Mouse (Mus musculus): ENCODE results near the gene Atp6v0a1.
A peak's percentile ranks its signal among the peaks of the same experiment; 100 is the strongest.
"Not testable (repeated sequence)": the region's sequence is repeated elsewhere in the genome, so short reads cannot be mapped to it uniquely, and the experiment has no call there.

Gene Atp6v0a1

GRCm38 (mm10) chr11:100980438-100980837, 28.8 kb upstream of the Atp6v0a1 start:
- no peak for DNase-seq (ENCODE audit: inconsistent age in 2 of 2, low spot score in 1 of 2)

GRCm38 (mm10) chr11:100981236-100981635, 28.0 kb upstream of the Atp6v0a1 start:
- peak in 1 of 2 experiments; percentile 89 for DNase-seq (ENCODE audit: inconsistent age in 2 of 2, low spot score in 1 of 2)

DNA sequence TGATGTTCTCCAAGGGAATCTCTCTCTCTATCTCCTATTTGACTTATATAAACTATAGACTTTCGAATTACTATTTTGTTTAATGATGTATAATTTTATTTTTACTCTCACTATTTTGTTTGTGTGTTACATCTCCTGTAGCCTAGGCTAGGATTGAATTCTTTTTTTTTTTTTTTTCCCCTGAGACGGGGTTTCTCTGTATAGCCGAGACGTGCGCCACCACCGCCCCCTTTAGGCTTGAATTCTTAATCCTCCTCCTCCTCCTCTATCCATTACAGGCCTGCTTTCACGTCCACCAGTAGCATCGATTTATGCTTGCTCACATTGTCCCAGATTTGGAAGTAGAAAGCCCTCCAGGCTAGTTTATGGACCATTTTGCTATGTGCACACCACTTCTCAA, 27.2 kb upstream of the Atp6v0a1 start:
- no peak for DNase-seq (ENCODE audit: inconsistent age in 2 of 2, low spot score in 1 of 2)

GRCm38 (mm10) chr11:100983125-100983777, 26.0 kb upstream of the Atp6v0a1 start:
- DNase-seq (ENCODE audit: inconsistent age in 2 of 2, low spot score in 1 of 2), result peak; percentile 84 to 96

DNA sequence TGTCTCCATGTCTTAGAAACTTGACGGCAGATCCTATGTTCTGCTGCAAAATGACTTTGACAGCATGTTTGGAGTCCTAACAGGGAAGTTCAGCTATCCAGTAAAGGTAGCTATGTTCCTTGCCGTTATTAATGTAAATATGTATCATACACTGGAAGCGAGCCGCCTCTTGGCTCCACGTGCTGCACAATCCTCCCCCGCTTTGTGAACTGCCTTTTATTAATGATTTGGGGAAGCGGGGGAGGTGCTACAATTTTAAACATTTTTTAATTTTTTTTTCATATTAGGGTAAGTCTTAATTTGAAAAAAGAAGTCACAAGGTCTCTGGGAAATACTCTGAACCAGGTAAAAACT, 25.5 kb upstream of the Atp6v0a1 start:
- DNase-seq (ENCODE audit: inconsistent age in 2 of 2, low spot score in 1 of 2), result no peak

- peak in 1 of 2 experiments; percentile 37 for DNase-seq (ENCODE audit: inconsistent age in 2 of 2, low spot score in 1 of 2)
Measured at GRCm38 (mm10) chr11:100985607-100986006, 23.6 kb upstream of the Atp6v0a1 start.

GRCm38 (mm10) chr11:100988674-100989073, 20.6 kb upstream of the Atp6v0a1 start:
- DNase-seq (ENCODE audit: inconsistent age in 2 of 2, low spot score in 1 of 2), result no peak

- no peak for DNase-seq (ENCODE audit: inconsistent age in 2 of 2, low spot score in 1 of 2)
Measured at GRCm38 (mm10) chr11:100989666-100990065, 19.6 kb upstream of the Atp6v0a1 start.

- no peak for DNase-seq (ENCODE audit: inconsistent age in 2 of 2, low spot score in 1 of 2)
Measured at GRCm38 (mm10) chr11:100991027-100991534, 18.2 kb upstream of the Atp6v0a1 start.

DNA sequence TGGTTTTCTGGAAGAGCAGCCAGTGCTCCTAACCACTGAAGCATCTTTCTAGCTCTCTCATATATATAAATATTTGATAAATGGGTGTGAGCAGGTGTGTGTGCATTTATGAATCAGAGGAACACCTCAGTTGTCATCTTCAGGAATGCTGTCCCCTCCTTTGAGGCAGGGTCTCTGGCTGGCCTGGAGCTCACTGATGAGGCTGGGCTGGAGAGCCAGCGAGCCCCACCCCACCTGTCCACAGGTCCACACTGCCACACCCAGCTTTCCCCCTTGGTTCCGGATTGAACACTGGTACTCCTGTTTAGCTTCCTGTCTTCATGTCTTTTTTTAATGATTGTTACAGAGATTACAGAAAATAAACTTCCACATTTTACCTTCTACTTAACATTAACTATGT, 15.8 kb upstream of the Atp6v0a1 start:
- DNase-seq (ENCODE audit: inconsistent age in 2 of 2, low spot score in 1 of 2), result no peak

DNA sequence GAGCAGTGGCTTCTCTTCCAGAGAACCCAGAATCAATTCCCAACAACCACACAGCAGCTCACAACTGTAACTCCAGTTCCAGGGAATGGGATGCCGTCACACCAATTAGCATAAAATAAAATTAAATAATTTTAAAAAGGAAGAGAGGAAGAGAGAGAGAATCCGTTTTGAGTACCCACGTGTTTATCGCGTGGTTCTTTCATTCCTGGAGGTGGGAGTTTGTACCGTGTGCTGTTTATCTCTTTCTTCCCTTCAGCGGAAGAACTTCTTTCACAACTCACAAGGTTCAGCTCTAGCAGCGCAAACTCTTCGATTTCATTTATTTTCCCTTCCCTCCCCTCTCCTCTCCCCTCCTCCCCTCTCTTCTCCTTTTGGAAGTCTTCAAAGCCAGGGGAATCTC, 15.0 kb upstream of the Atp6v0a1 start:
- DNase-seq (ENCODE audit: inconsistent age in 2 of 2, low spot score in 1 of 2), result no peak

DNA sequence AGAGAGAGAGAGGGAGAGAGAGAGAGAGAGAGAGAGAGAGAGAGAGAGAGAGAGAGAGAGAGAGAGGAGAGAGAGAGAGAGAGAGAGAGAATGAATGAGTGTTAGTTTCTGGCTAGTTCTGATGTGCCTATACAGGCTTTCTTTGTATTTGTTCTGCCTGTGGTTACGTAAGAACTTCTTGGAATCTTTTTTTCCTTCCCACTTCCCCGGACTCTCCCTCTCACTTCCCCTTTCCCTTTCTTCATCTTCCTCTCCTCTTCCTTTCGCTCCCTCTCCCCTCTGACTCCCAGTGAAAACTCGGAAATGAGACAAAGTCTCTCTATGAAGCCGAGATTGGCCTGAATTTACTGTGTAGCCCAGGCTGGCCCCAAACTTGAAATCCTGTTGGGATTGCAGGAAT, 14.6 kb upstream of the Atp6v0a1 start:
- DNase-seq (ENCODE audit: inconsistent age in 2 of 2, low spot score in 1 of 2), result no peak

GRCm38 (mm10) chr11:100996501-100996900, 12.8 kb upstream of the Atp6v0a1 start:
- no peak for DNase-seq (ENCODE audit: inconsistent age in 2 of 2, low spot score in 1 of 2)

DNA sequence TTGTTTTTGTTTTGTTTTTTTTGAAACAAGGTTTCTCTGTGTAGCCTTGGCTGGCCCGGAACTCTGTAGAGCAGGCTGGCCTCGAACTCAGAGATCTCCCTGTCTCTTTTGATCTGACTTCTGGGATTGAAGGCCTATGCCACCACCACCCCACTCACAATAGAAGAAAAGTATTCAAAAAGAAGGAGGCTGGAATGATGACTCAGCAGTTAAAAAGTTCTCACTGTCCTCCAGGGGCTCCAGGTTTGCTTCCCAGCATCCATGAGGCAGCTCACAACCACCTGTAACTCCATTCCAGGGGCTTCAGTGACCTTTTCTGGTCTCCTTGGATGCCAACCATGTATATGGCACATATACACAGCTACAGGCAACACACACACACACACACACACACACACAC, 10.4 kb upstream of the Atp6v0a1 start:
- no peak for DNase-seq (ENCODE audit: inconsistent age in 2 of 2, low spot score in 1 of 2)

DNA sequence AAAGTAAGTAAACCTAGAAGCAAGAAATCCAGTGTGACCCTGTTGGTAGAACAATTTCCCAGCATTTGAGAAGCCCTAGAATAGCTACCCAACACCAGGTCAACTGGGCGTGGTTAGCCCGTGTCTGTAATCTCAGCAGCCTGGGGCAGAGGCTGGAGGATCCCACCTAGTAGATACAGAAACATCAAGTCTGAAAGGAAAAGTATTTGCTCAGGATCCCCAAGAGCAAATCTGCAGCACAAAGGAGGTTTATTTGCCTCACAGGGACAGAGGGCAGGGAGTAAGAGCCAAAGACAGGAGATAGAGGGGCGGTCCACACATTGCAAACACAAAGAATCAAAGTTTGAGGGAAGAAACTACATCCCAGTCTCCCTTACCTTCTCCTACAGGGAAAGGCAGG, 10.0 kb upstream of the Atp6v0a1 start:
- DNase-seq (ENCODE audit: inconsistent age in 2 of 2, low spot score in 1 of 2), result no peak

DNA sequence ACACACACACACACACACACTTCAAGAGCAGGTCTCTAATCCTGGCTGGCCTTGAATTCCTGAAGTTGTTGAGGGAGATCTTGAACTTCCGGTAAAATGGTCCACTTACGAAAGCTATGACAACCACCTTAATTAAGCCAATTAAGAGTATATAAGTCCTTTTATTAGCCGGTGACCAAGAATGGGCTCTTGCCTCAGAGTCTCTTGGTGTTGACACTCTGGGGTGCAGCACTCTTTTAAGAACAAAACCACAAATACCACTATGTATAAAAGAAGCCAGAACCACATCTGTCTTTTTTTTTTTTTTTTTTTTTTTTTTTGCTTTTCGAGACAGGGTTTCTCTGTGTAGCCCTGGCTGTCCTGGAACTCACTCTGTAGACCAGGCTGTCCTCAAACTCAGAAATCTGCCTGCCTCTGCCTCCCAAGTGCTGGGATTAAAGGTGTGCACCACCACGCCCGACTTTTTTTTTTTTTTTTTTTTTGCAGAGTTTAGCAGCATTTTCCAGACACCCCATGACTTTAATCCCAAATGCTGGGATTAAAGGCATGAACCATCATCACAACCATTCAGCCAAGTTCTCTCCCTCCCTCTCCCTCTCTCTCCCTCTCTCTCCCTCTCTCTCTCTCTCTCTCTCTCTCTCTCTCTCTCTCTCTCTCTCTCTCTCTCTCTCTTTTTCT, 7.2 kb upstream of the Atp6v0a1 start:
- not testable (repeated sequence) for DNase-seq (ENCODE audit: inconsistent age in 2 of 2, low spot score in 1 of 2)

DNA sequence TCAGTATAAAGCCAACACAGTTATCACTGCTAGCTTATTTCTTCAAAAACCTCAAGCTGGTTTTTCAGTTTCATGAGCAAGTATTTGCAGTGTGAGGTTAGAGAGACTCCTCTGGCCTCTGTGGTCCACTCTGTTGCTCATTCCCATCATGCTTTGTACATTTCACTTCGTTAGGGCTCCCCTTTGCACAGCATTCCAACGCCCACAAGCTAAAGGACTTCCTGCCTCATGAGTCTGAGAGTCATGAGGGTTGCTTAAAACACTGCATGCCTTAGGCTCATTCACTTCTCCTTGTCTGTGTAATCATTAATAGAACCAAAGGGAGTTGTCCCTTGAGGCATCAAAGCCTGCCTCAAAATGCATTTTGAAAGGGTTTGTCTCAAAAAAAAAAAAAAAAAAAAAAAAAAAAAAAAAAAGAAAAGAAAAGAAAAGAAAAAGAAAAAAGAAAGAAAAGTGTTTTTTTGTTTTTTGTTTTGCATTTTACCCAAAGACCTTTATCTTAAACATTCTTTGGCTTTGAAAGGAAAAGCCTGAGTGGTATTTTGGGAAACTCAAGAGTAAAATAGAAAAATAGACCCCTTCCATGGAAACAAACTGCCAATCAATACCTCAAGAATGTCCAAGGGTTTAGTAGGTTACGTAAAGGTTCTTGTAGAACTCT, 6.1 kb upstream of the Atp6v0a1 start:
- DNase-seq (ENCODE audit: inconsistent age in 2 of 2, low spot score in 1 of 2), result no peak

- peak in 1 of 2 experiments; percentile 79 for DNase-seq (ENCODE audit: inconsistent age in 2 of 2, low spot score in 1 of 2)
Measured at GRCm38 (mm10) chr11:101008206-101009045, 826 bp upstream of the Atp6v0a1 start.

DNA sequence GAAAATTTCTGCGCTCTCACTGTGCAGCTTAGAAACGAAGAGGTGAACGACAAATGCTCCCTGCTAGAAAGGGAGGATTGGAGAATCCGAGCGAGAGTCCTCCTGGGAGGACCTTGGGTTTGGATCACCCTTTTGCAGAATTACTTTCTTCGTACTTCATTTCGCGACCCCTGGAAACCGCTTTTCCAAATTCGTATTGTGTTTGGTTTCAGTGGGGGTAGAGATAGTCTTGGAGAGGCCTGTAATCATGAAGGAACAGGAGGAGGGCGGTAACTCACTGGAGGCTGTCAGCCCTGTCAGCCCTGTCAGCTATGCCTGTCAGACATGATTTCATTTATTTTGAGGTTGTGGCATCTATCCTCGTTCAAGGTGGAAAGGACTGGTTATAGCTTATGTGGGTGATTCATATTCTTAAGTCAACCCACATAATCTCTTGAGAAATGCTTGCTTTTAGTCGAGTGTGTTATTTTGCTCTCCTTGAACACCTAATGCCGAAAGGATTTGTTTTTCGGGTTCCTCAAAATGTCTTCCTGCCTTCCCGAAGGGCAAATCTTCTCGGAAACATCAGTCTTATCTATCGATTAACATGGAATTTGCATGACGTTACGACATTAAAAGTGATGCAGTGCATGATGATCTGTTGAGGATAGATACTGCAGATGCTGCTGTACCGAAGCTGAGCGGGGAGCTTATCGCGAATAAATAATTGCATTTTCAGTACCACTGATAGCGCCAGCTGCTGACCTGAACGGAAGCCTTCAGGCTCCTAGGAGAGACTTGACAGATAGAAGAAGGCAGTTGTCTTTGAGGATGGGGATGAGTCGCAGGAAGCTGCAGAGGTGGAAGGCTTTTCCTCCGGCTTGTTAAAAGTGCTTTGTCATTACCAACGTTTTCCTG, 884 bp downstream of the Atp6v0a1 start:
- peak; percentile 36 to 81 for DNase-seq (ENCODE audit: inconsistent age in 2 of 2, low spot score in 1 of 2)

GRCm38 (mm10) chr11:101011641-101012040, 2.4 kb downstream of the Atp6v0a1 start:
- no peak for DNase-seq (ENCODE audit: inconsistent age in 2 of 2, low spot score in 1 of 2)
